ENCODE assay signal across 8 mouse cellular contexts in genomic region chr1:177321655-177322306, GRCm38 (mm10).
DNase-seq lines count a peak whose midpoint lies in the region; ATAC-seq and TF ChIP-seq lines count a peak whose summit lies in the region.

No protein-coding gene starts in this region.

- WGBS in heart, embryonic 11.5 days (ENCODE audit: insufficient replicate concordance): 38% methylated on average over 5 of the region's 5 CpGs
- 42% methylated on average over 5 of the region's 5 CpGs for WGBS in forebrain, postnatal 0 days
- WGBS in neural tube, embryonic 13.5 days: 45% methylated on average over 5 of the region's 5 CpGs

- DNase-seq in heart, postnatal 25 days (ENCODE audit: low spot score): no peak
- DNase-seq in urinary bladder, postnatal 14 days (ENCODE audit: low spot score): peak; percentile 13
- no peak for DNase-seq in urinary bladder, postnatal 10 days (ENCODE audit: low spot score)
- no peak for DNase-seq in forebrain, postnatal 0 days
- DNase-seq in kidney, adult 9 months: no peak
- DNase-seq in heart, postnatal 36 days: no peak

- H3K36me3 ChIP-seq in heart, embryonic 11.5 days (ENCODE audit: control insufficient read depth, insufficient read depth, low read length): no peaks in the 10 kb centered on the region
- H3K36me3 ChIP-seq in forebrain, postnatal 0 days (ENCODE audit: insufficient read depth): no peaks in the 10 kb centered on the region
- H3K36me3 ChIP-seq in neural tube, embryonic 13.5 days: no peaks in the 10 kb centered on the region

- H3K9me3 ChIP-seq in heart, embryonic 11.5 days (replicated peaks; ENCODE audit: control insufficient read depth, low read length): no peaks in the 10 kb centered on the region
- 0 out of 2 replicates have a peak, but pooled peaks cover under 1% of the 10 kb centered on the region for H3K9me3 ChIP-seq in forebrain, postnatal 0 days (ENCODE audit: low read length)
- no peaks in the 10 kb centered on the region for H3K9me3 ChIP-seq in neural tube, embryonic 13.5 days

- no peak overlapping the region for H3K27ac ChIP-seq in heart, embryonic 11.5 days (ENCODE audit: low read depth, low read length)
- H3K27ac ChIP-seq in forebrain, postnatal 0 days (ENCODE audit: low read depth, low read length): no peak overlapping the region
- H3K27ac ChIP-seq in neural tube, embryonic 13.5 days (replicated peaks): no peak overlapping the region

- no peak overlapping the region for H3K9ac ChIP-seq in heart, embryonic 11.5 days (ENCODE audit: low read depth, low read length)
- H3K9ac ChIP-seq in forebrain, postnatal 0 days: no peak overlapping the region
- H3K9ac ChIP-seq in neural tube, embryonic 13.5 days: no peak overlapping the region

- no peak overlapping the region for H3K4me3 ChIP-seq in heart, embryonic 11.5 days (ENCODE audit: low read depth, low read length)
- H3K4me3 ChIP-seq in forebrain, postnatal 0 days (ENCODE audit: low read depth, low read length): no peak overlapping the region
- no peak overlapping the region for H3K4me3 ChIP-seq in neural tube, embryonic 13.5 days

- 0 out of 2 replicates have a peak, but pooled peaks cover 3% of the 10 kb centered on the region for H3K27me3 ChIP-seq in heart, embryonic 11.5 days (ENCODE audit: control insufficient read depth, insufficient read depth, low read length)
- no peaks in the 10 kb centered on the region for H3K27me3 ChIP-seq in forebrain, postnatal 0 days (ENCODE audit: insufficient read depth, low read length)
- peaks cover 6% of the 10 kb centered on the region; the same call in 1 of the 2 replicates for H3K27me3 ChIP-seq in neural tube, embryonic 13.5 days

- ATAC-seq in heart, embryonic 11.5 days (replicated peaks; ENCODE audit: insufficient number of reproducible peaks, low FRiP score, low TSS enrichment): no peak
- ATAC-seq in forebrain, postnatal 0 days: no peak
- peak; percentile 38; the same call in 1 of the 2 replicates for ATAC-seq in neural tube, embryonic 13.5 days (ENCODE audit: low read depth)

- peak overlapping the region; percentile 79; the same call in 1 of the 2 replicates for H3K4me2 ChIP-seq in heart, embryonic 11.5 days
- 0 out of 2 replicates have a peak overlapping the region, but pooled peaks have one; percentile 87 for H3K4me2 ChIP-seq in forebrain, postnatal 0 days (ENCODE audit: low read depth)
- H3K4me2 ChIP-seq in neural tube, embryonic 13.5 days: peak overlapping the region; percentile 89

- intact Hi-C loops in heart, postnatal 25 days (cut with DNase I): no loop called here
- intact Hi-C loops in heart, postnatal 36 days (cut with DNase I): no loop called here

- TF ChIP-seq CTCF in forebrain, postnatal 0 days (IDR thresholded peaks at IDR 0.05; ENCODE audit: low read depth): no peak

- H3K4me1 ChIP-seq in heart, embryonic 11.5 days (ENCODE audit: control insufficient read depth, insufficient read depth, low read length): no peaks in the 10 kb centered on the region; the same call in 1 of the 2 replicates
- H3K4me1 ChIP-seq in forebrain, postnatal 0 days (ENCODE audit: insufficient read depth): no peaks in the 10 kb centered on the region
- H3K4me1 ChIP-seq in neural tube, embryonic 13.5 days (replicated peaks): peaks cover 12% of the 10 kb centered on the region
